Mouse (Mus musculus) liver, adult 2 months (tissue): Measurements from ENCODE around the gene Micu1. TPM values are rescaled to one million over a fixed set of nuclear protein-coding genes. Genes with fewer than 3 reads are reported as not detected.
"Not testable (repeated sequence)": the region's sequence is repeated elsewhere in the genome, so short reads cannot be mapped to it uniquely, and the experiment has no call there.

ENCODE experiments used
- DNase-seq: peaks from one replicate; pipeline ENCODE4 v3.0.0-alpha.2; 2011; ENCODE audit warnings: low read depth, low spot score; ENCODE audit errors: extremely low read depth
- H3K27ac ChIP-seq: fragments of 200-500 bp; replicated peaks from 2 replicates; pipeline ENCODE4 v1.5.1; 2012; ENCODE audit warnings: low read depth, mild to moderate bottlenecking, control low read depth, inconsistent platforms, low read length; ENCODE audit not compliant: insufficient read depth
- H3K27me3 ChIP-seq: fragments of 200-500 bp; 2 replicates; pipeline ENCODE4 v1.6.1; 2012; ENCODE audit warnings: mild to moderate bottlenecking, moderate library complexity, low read length, inconsistent platforms; ENCODE audit not compliant: control insufficient read depth, insufficient read depth
- H3K36me3 ChIP-seq: fragments of 200-500 bp; 2 replicates; pipeline ENCODE4 v1.6.1; 2012; ENCODE audit warnings: low read length, inconsistent platforms; ENCODE audit not compliant: control insufficient read depth, insufficient read depth
- H3K4me1 ChIP-seq: fragments of 200-500 bp; 2 replicates; pipeline ENCODE4 v1.6.1; 2011; ENCODE audit warnings: low read length; ENCODE audit not compliant: control insufficient read depth, insufficient read depth
- H3K4me3 ChIP-seq: fragments of 200-500 bp; 2 replicates; pipeline ENCODE4 v1.5.1; 2011; ENCODE audit warnings: low read depth, mild to moderate bottlenecking, control low read depth, low read length, moderate library complexity; ENCODE audit not compliant: insufficient read depth
- H3K79me2 ChIP-seq: fragments of 200-500 bp; 2 replicates; pipeline ENCODE4 v1.6.1; 2012; ENCODE audit warnings: inconsistent platforms, mild to moderate bottlenecking, low read length, moderate library complexity; ENCODE audit not compliant: control insufficient read depth, insufficient read depth
- H3K9ac ChIP-seq: fragments of 200-500 bp; 2 replicates; pipeline ENCODE4 v1.6.1; 2012; ENCODE audit warnings: low read depth, mild to moderate bottlenecking, control low read depth, inconsistent platforms, low read length
- CTCF ChIP-seq: fragments of 200-500 bp; IDR thresholded peaks from 2 replicates; pipeline ENCODE4 v1.5.1; 2011; ENCODE audit warnings: low read depth, low read length, control low read depth
- POLR2A ChIP-seq: fragments of 200-500 bp; IDR thresholded peaks from 2 replicates; pipeline ENCODE4 v1.6.1; 2011; ENCODE audit warnings: low read length, control low read depth; ENCODE audit not compliant: insufficient read depth; ENCODE audit errors: extremely low read depth
- WGBS: fragments of 180-500 bp; shearing (Covaris S2); methylation state at CpG from one replicate; pipeline ENCODE4 v1.1.7; 2018; 5-methylcytosine and 5-hydroxymethylcytosine counted together
- polyA plus RNA-seq: library from polyadenylated mRNA; depleted of rRNA; stranded (reverse); fragments of >200 nt; gene quantifications from 2 replicates; pipeline ENCODE4 v1.2.3, GENCODE M21; 2012
- total RNA-seq: library from RNA; depleted of rRNA; stranded (reverse); fragments of >200 nt; gene quantifications from 2 replicates; pipeline ENCODE4 v1.2.3, GENCODE M21; 2014

The Micu1 gene
- total and polyA plus RNA-seq, 2 experiments, result 24.1 to 24.4 TPM

DNA sequence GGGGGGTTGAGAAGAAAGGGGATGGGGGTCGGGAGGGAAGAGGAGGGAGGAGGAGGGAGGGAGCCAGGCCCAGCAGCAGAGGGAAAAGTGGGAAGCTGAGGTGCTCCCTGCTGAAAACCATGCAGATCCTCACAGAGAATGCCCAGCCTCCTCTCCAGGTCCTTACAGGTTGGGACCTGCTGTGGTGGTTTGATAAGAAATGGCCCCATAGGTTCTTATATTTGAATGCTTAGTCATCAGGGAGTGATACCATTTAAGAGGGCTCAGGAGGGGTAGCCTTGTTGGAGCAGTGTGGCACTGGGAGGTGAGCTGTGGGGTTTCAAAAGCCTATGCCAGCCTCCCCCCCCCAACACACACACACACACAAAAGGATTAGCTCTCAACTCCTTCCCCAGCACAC is 173.1 kb downstream of the Micu1 start:
- no peaks in the 10 kb centered on the region for H3K27me3 ChIP-seq
- no peak overlapping the region for H3K9ac ChIP-seq
- peaks cover 3% of the 10 kb centered on the region; the same call in 1 of the 2 replicates for H3K79me2 ChIP-seq
- no peak for TF ChIP-seq CTCF
- TF ChIP-seq POLR2A, result no peak
- no peak overlapping the region for H3K27ac ChIP-seq
- no peak for DNase-seq
- H3K4me3 ChIP-seq, result no peak overlapping the region
- no peaks in the 10 kb centered on the region for H3K36me3 ChIP-seq
- WGBS, result 53% methylated on average over 1 of the region's 1 CpGs
- peaks cover 3% of the 10 kb centered on the region; the same call in 1 of the 2 replicates for H3K4me1 ChIP-seq

GRCm38 (mm10) chr10:59876698-59877097 is 174.4 kb downstream of the Micu1 start:
- not testable (repeated sequence) for H3K36me3 ChIP-seq, H3K27me3 ChIP-seq, H3K79me2 ChIP-seq, H3K9ac ChIP-seq, H3K27ac ChIP-seq, DNase-seq, H3K4me1 ChIP-seq, H3K4me3 ChIP-seq
- WGBS, result 93% methylated on average over 4 of the region's 4 CpGs

DNA sequence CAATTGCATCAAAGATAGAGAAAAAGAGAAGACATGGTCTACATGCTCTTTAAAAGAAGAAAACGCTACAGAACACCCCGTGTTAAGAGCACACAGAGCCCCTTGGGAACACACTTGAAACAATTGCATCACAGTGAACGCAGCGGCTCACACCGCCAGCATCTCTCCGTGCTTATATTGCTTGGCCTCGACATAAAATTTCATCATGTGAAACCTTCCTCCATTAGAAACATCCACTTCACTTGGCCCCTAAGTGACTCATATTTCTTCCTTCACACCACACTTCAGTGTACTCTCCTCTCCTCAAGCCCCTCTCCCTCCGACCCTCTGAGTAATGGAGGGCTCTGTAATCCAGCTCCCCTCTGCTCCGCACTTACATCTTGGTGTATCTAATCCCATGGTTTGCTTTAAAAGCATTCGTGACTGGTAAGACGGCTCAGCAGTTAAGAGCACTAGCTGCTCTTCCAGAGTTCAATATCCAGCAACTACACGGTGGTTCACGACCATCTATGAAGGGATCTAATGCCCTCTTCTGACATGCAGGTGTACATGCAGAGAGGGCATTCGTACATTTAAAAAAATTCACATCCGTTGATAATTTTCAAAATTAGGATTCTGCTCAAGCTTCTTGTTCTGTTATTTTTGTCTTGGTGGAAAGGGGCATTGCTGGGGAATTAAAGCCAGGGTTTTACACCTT is 175.3 kb downstream of the Micu1 start:
- DNase-seq, result no peak
- H3K36me3 ChIP-seq, result no peaks in the 10 kb centered on the region
- H3K79me2 ChIP-seq, result peaks cover 8% of the 10 kb centered on the region; the same call in 1 of the 2 replicates
- no peak overlapping the region for H3K4me3 ChIP-seq
- TF ChIP-seq POLR2A (no peak), CTCF (no peak)
- no peak overlapping the region for H3K9ac ChIP-seq
- peaks cover 12% of the 10 kb centered on the region for H3K4me1 ChIP-seq
- no peaks in the 10 kb centered on the region for H3K27me3 ChIP-seq
- WGBS, result 86% methylated on average over 15 of the region's 15 CpGs
- H3K27ac ChIP-seq, result no peak overlapping the region

DNA sequence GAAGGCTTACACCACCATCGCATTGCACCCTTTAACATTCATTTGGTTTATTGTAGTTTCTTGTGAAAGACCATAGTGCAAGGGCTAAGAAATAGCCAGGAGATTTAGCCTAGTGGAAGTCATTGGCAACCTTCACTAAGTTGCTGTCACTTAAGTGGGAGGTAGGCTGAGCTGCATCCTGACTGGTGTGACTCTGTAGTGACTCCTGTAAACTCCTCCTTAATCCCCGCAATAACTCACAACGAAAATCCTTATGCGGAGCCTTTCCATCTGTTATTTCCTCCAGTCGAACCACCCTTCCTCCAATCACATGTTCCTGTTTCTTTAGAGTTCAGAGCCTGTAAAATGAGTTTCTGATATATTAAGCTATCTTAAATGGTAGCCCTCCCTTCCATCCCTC is 176.5 kb downstream of the Micu1 start:
- Histone ChIP-seq H3K4me1 (peaks cover 16% of the 10 kb centered on the region), H3K36me3 (no peaks in the 10 kb centered on the region), H3K9ac (peak overlapping the region; percentile 72; the same call in 1 of the 2 replicates), H3K27ac (peak overlapping the region; percentile 54), H3K27me3 (no peaks in the 10 kb centered on the region), H3K79me2 (peaks cover 18% of the 10 kb centered on the region; the same call in 1 of the 2 replicates), H3K4me3 (peak overlapping the region; percentile 97)
- peak; percentile 41 for DNase-seq
- TF ChIP-seq CTCF, result no peak
- no peak for TF ChIP-seq POLR2A
- WGBS, result 16% methylated on average over 5 of the region's 5 CpGs

GRCm38 (mm10) chr10:59879255-59880028 is 177.2 kb downstream of the Micu1 start, which contains the start of gene Dnajb12:
Gene Dnajb12, plus strand, starts transcription at chr10:59879556.
- TF ChIP-seq POLR2A (peak; percentile 61; the same call in 1 of the 2 replicates), CTCF (no peak)
- H3K27ac ChIP-seq, result peak within 1 kb of the TSS; percentile 99
- H3K79me2 ChIP-seq, result peaks cover 24% of the 10 kb centered on the region; the same call in 1 of the 2 replicates
- H3K27me3 ChIP-seq, result no peaks in the 10 kb centered on the region
- H3K4me1 ChIP-seq, result peaks cover 21% of the 10 kb centered on the region
- peak within 1 kb of the TSS; percentile 97 for H3K4me3 ChIP-seq
- no peaks in the 10 kb centered on the region for H3K36me3 ChIP-seq
- DNase-seq, result peak; percentile 91
- under 1% methylated on average over 80 of the region's 80 CpGs for WGBS
- peak within 1 kb of the TSS; percentile 98 for H3K9ac ChIP-seq

DNA sequence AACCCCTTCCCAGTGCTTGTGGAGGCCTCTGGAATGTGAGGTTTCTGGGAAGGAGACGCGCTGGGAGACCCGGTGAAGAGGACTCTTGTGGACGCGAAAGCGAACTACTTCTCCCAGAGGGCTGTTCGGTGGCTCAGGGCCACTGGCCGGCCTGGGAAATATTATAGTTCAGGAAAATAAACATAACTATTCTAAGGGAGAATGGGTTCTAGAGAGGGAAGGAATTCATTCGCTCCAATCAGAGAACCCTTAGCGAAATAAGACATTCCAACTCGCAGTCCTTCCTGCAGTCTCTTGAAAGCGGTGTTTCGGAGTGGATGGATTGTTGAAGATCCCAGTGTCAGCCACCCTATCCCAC is 177.7 kb downstream of the Micu1 start:
- 0% methylated on average over 13 of the region's 13 CpGs for WGBS
- peaks cover 26% of the 10 kb centered on the region for H3K4me1 ChIP-seq
- TF ChIP-seq CTCF, result no peak
- TF ChIP-seq POLR2A, result no peak

More for the DNA sequence above, 177.7 kb downstream of the Micu1 start:
- Histone ChIP-seq H3K27me3 (no peaks in the 10 kb centered on the region), H3K79me2 (peaks cover 29% of the 10 kb centered on the region; the same call in 1 of the 2 replicates), H3K36me3 (no peaks in the 10 kb centered on the region), H3K4me3 (peak overlapping the region; percentile 97), H3K27ac (peak overlapping the region; percentile 99), H3K9ac (peak overlapping the region; percentile 98)
- DNase-seq, result peak; percentile 65
